21 mouse cellular contexts compared by ENCODE assay signal in genomic region chr2:50538068-50538467, GRCm38 (mm10).
"Had no signal": no experiment of that assay in that cellular context is flagged by ENCODE, and none has a peak within 500 bp of the region (broad histone marks: within the 10 kb centered on the region; RNA-seq: fewer than 3 reads in every experiment).

No protein-coding gene starts in this region.

- H3K9ac ChIP-seq: liver, embryonic 15.5 days; liver, postnatal 0 days; lung, embryonic 15.5 days; midbrain, embryonic 12.5 days; midbrain, embryonic 15.5 days; stomach, embryonic 15.5 days had no signal

- H3K4me3 ChIP-seq: liver, embryonic 15.5 days; lung, embryonic 15.5 days; megakaryocyte, embryonic 14.5 days; midbrain, embryonic 12.5 days; midbrain, embryonic 15.5 days; stomach, embryonic 15.5 days had no signal

- ATAC-seq: liver, postnatal 0 days; lung, postnatal 0 days; midbrain, embryonic 15.5 days had no signal

- H3K9me3 ChIP-seq: liver, embryonic 15.5 days; lung, embryonic 15.5 days; megakaryocyte, embryonic 14.5 days; midbrain, embryonic 12.5 days; midbrain, embryonic 15.5 days; stomach, embryonic 15.5 days had no signal

- H3K27ac ChIP-seq: liver, embryonic 15.5 days; lung, embryonic 15.5 days; macrophage; midbrain, embryonic 12.5 days; midbrain, embryonic 15.5 days; stomach, embryonic 15.5 days; stomach, postnatal 0 days had no signal

- H3K4me1 ChIP-seq: liver, embryonic 15.5 days; lung, embryonic 15.5 days; megakaryocyte, embryonic 14.5 days; midbrain, embryonic 12.5 days; midbrain, embryonic 15.5 days; stomach, embryonic 15.5 days had no signal

- H3K27me3 ChIP-seq: liver, embryonic 15.5 days; lung, embryonic 15.5 days; megakaryocyte, embryonic 14.5 days; midbrain, embryonic 12.5 days; midbrain, embryonic 15.5 days; stomach, embryonic 15.5 days had no signal

- DNase-seq: liver, postnatal 0 days; lung, adult 2 months; lung, postnatal 14 days; lung, postnatal 36 days; retina, postnatal 1 day; right cerebral cortex, adult 18-20 months; right cerebral cortex, postnatal 25 days; right cerebral cortex, postnatal 4 days; spleen, adult 18-20 months; thymus, adult 2 months; thymus, postnatal 25 days; thymus, postnatal 4 days had no signal

- H3K4me2 ChIP-seq: liver, embryonic 15.5 days; lung, embryonic 15.5 days; midbrain, embryonic 12.5 days; midbrain, embryonic 15.5 days; stomach, embryonic 15.5 days had no signal

- H3K36me3 ChIP-seq: liver, embryonic 15.5 days; lung, embryonic 15.5 days; midbrain, embryonic 12.5 days; midbrain, embryonic 15.5 days; stomach, embryonic 15.5 days had no signal
